Mouse (Mus musculus): ENCODE results near the gene Igfn1. TPM values are rescaled to one million over a fixed set of nuclear protein-coding genes. Genes with fewer than 3 reads are reported as not detected.

Igfn1 gene
- polyA plus RNA-seq, 1 experiment from 2014 or later = not detected

DNA sequence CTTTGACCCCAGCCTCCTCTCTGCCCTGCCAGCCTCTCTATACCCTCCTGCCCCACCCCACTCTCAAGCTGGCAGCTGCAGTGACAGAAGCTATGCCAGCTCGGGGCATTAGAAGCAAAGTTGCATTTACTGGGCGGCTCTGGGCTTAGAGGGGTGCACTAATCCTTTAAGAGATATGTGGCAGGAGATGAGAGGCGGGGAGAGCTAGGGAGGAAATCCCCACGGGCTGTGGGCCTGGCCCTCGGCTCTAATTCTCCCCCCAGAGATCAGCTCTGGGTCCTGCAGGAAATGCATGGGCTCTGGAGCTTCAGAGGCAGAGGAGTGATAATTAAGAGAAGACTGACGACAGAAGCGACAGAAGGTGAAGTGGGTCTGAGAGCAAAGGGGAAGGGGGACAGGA, 26.8 kb upstream of the Igfn1 start:
- H3K27ac ChIP-seq = no peak overlapping the region
- ATAC-seq = no peak
- H3K4me1 ChIP-seq (replicated peaks) = no peaks in the 10 kb centered on the region
- 53% methylated on average over 7 of the region's 7 CpGs for WGBS
- H3K27me3 ChIP-seq (replicated peaks) = no peaks in the 10 kb centered on the region
- no peak overlapping the region for H3K4me2 ChIP-seq (replicated peaks)
- H3K4me3 ChIP-seq (replicated peaks) = no peak overlapping the region
- H3K36me3 ChIP-seq = peaks cover 39% of the 10 kb centered on the region
- H3K9me3 ChIP-seq = no peaks in the 10 kb centered on the region
- H3K9ac ChIP-seq = no peak overlapping the region

DNA sequence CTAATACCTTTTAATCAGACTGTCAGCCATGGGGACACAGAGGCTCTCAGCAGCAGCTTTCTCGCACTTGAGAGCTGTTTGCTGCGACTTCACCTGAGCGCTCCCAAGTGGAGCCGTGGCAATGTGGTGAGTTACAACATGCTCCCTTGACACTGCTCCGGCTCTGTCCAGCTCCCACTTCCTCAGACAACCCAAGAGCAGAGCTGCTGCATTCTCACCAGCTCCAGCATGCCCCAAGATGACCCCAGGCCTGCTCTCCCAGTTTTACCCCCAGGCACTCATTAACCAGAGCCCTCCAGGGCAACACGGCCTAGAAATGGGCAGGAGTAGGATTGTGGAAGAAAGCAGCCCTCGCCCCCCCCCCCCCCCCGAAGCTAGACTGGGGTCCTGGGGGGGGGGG, 25.6 kb upstream of the Igfn1 start:
- Histone ChIP-seq H3K27me3 (replicated peaks) (no peaks in the 10 kb centered on the region), H3K4me2 (replicated peaks) (no peak overlapping the region), H3K9me3 (no peaks in the 10 kb centered on the region), H3K36me3 (peaks cover 45% of the 10 kb centered on the region), H3K4me1 (replicated peaks) (no peaks in the 10 kb centered on the region), H3K4me3 (replicated peaks) (no peak overlapping the region), H3K27ac (no peak overlapping the region), H3K9ac (no peak overlapping the region)
- ATAC-seq = no peak
- 75% methylated on average over 8 of the region's 8 CpGs for WGBS

DNA sequence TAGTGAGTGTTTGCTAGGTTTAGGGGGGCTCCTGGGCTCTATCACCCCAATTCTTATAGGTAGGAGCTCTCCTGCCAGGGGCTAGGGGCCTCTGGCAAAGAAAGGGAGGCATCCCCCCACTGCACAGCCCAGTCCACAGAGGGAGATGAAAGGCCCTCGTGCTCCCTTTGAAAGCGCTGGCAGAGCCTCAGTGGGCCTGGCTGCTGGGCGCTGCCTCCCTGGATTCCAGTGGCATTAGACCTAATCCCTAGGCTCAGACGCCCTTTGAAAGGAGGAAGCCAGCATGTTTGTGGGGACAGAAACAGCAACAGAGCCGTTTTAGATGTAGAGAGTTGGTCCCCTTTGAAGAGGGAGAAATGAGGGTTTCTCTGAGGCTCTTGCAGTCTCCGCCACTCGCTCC, 24.1 kb upstream of the Igfn1 start:
- Histone ChIP-seq H3K4me3 (replicated peaks) (no peak overlapping the region), H3K4me2 (replicated peaks) (no peak overlapping the region), H3K36me3 (peaks cover 50% of the 10 kb centered on the region), H3K9me3 (no peaks in the 10 kb centered on the region), H3K4me1 (replicated peaks) (no peaks in the 10 kb centered on the region), H3K9ac (no peak overlapping the region), H3K27ac (no peak overlapping the region), H3K27me3 (replicated peaks) (no peaks in the 10 kb centered on the region)
- WGBS = 70% methylated on average over 7 of the region's 7 CpGs
- ATAC-seq = no peak

DNA sequence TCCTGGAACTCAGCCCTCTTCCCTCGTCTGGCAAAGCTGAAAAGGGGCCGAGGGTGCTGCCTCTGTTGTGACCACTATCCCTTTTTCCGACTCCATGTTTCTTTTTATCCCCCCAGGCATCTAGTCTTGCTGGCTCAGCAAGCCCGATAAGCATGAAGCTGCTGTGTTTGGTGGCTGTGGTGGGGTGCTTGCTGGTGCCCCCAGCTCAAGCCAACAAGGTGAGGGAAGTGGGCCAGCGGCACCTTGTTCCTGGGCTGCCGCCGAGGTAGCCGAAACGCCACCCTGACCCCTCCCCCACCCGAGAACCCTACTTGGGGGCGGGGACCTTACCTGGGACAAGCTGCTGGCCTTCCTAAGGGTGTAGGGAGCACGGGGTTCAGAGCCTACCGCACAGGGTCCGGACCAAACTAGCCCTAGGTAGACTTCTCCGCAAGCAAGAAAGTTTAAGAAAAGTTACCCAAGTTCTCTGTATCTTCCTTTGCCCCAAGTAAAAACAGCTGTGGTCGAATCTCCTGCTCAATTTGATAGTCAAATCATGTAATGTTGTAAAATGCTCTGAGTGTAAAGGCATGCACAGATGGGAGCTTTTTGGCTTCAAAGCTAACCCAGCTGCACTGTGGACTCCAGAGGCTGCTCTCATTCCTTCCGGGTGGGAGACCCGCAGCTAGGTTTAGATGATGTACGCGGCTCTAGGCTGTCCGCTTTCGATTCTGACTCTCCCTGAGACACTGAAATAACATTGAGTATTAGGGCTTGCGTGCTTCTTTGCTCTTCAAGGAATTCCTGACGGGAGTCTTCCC, 12.4 kb upstream of the Igfn1 start:
- H3K9ac ChIP-seq = peak overlapping the region; percentile 77
- ATAC-seq = peak; percentile 60
- peak overlapping the region; percentile 67 for H3K27ac ChIP-seq
- 0 out of 2 replicates have a peak, but pooled peaks cover 7% of the 10 kb centered on the region for H3K4me1 ChIP-seq (replicated peaks)
- H3K4me3 ChIP-seq (replicated peaks) = peak overlapping the region; percentile 83
- WGBS = 2% methylated on average over 24 of the region's 24 CpGs
- H3K9me3 ChIP-seq = no peaks in the 10 kb centered on the region
- H3K36me3 ChIP-seq = 0 out of 2 replicates have a peak, but pooled peaks cover 4% of the 10 kb centered on the region
- peak overlapping the region; percentile 92 for H3K4me2 ChIP-seq (replicated peaks)
- H3K27me3 ChIP-seq (replicated peaks) = no peaks in the 10 kb centered on the region

- peak overlapping the region; percentile 77 for H3K9ac ChIP-seq
- under 1% methylated on average over 22 of the region's 22 CpGs for WGBS
- no peaks in the 10 kb centered on the region for H3K36me3 ChIP-seq
- peak overlapping the region; percentile 67 for H3K27ac ChIP-seq
- no peaks in the 10 kb centered on the region for H3K9me3 ChIP-seq
- H3K4me3 ChIP-seq (replicated peaks) = peak overlapping the region; percentile 83
- no peaks in the 10 kb centered on the region for H3K27me3 ChIP-seq (replicated peaks)
- ATAC-seq = peak; percentile 98
- H3K4me2 ChIP-seq (replicated peaks) = peak overlapping the region; percentile 92
- H3K4me1 ChIP-seq (replicated peaks) = 0 out of 2 replicates have a peak, but pooled peaks cover 7% of the 10 kb centered on the region
Measured at GRCm38 (mm10) chr1:136017907-136018313, 11.8 kb upstream of the Igfn1 start.

DNA sequence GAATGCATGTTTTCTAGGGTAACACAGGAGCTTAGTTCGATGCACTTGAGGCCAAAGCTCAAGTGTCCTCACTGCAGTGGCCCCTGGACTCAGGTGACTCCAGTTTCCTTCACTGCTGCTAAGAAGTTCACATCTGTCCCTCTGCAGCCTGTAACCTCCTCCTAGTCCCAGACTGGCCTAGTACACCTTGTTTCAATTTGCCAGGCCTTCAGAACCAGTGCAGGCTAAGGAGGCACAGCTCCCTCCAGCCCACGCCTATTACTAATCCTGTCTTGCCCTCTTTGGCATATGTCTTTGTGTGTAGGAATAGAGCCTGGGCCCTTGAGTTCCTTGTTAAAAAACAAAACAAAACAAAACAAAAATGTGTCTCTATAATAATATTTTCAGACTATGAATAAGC, 11.2 kb upstream of the Igfn1 start:
- Histone ChIP-seq H3K4me1 (replicated peaks) (0 out of 2 replicates have a peak, but pooled peaks cover 7% of the 10 kb centered on the region), H3K27me3 (replicated peaks) (no peaks in the 10 kb centered on the region), H3K27ac (no peak overlapping the region), H3K9ac (no peak overlapping the region), H3K4me2 (replicated peaks) (peak overlapping the region; percentile 92), H3K9me3 (no peaks in the 10 kb centered on the region), H3K36me3 (no peaks in the 10 kb centered on the region), H3K4me3 (replicated peaks) (no peak overlapping the region)
- WGBS = 93% methylated on average over 2 of the region's 2 CpGs
- ATAC-seq = peak; percentile 31; the same call in 1 of the 2 replicates

GRCm38 (mm10) chr1:136014796-136015502, 8.8 kb upstream of the Igfn1 start:
- no peaks in the 10 kb centered on the region for H3K9me3 ChIP-seq
- no peak overlapping the region for H3K9ac ChIP-seq
- H3K27me3 ChIP-seq (replicated peaks) = no peaks in the 10 kb centered on the region
- no peak; the same call in 1 of the 2 replicates for ATAC-seq
- H3K4me1 ChIP-seq (replicated peaks) = 0 out of 2 replicates have a peak, but pooled peaks cover 7% of the 10 kb centered on the region
- 58% methylated on average over 2 of the region's 2 CpGs for WGBS
- H3K27ac ChIP-seq = no peak overlapping the region
- H3K4me3 ChIP-seq (replicated peaks) = no peak overlapping the region
- no peak overlapping the region for H3K4me2 ChIP-seq (replicated peaks)
- H3K36me3 ChIP-seq = no peaks in the 10 kb centered on the region

DNA sequence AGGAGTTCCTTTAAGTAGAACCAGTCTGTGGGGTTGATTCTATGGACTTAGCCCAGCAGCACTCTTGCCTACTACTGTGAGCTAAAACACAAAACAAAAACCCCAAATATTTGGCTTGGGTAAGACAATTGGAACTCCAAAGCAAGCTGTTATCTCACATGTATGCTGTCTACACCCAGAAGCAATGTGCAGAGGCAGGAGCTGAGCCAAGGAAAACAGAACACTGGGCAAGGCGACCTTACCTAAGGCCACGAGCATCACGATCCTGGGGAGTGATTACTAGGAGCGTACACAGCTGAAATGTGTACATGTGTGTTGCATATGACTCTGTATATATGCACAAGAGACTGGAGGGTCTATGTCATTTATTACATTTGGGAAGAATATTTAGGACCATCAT, 7.4 kb upstream of the Igfn1 start:
- no peak for ATAC-seq
- no peak overlapping the region for H3K4me3 ChIP-seq (replicated peaks)
- H3K9me3 ChIP-seq = no peaks in the 10 kb centered on the region
- H3K4me2 ChIP-seq (replicated peaks) = no peak overlapping the region
- no peak overlapping the region for H3K27ac ChIP-seq
- H3K9ac ChIP-seq = no peak overlapping the region
- WGBS = 83% methylated on average over 4 of the region's 4 CpGs
- no peaks in the 10 kb centered on the region for H3K27me3 ChIP-seq (replicated peaks)
- H3K36me3 ChIP-seq = no peaks in the 10 kb centered on the region
- 0 out of 2 replicates have a peak, but pooled peaks cover 3% of the 10 kb centered on the region for H3K4me1 ChIP-seq (replicated peaks)

DNA sequence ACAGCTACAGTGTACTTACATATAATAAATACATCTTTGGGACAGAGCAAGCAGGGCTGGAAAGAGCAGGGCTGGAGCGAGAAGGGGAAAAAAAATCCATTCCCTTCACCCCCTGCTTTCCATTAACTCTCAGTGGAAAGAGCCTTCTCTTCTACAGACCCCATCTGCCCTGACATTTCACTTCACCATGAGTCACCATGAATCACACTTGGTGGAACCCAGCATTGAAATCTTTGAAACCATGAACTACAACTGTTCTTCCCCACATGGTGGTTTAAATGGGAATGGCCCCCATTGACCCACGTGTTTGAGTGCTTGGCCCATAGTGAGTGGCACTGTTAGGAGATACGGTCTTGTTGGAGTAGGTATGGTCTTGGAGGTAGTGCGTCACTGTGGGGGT, 4.1 kb upstream of the Igfn1 start:
- Histone ChIP-seq H3K27me3 (replicated peaks) (no peaks in the 10 kb centered on the region), H3K4me1 (replicated peaks) (no peaks in the 10 kb centered on the region), H3K4me2 (replicated peaks) (no peak overlapping the region), H3K9ac (no peak overlapping the region), H3K36me3 (no peaks in the 10 kb centered on the region), H3K9me3 (no peaks in the 10 kb centered on the region), H3K4me3 (replicated peaks) (no peak overlapping the region), H3K27ac (no peak overlapping the region)
- 92% methylated on average over 4 of the region's 4 CpGs for WGBS
- ATAC-seq = no peak

GRCm38 (mm10) chr1:136008159-136008533, 2.0 kb upstream of the Igfn1 start:
- Histone ChIP-seq H3K27me3 (replicated peaks) (no peaks in the 10 kb centered on the region), H3K4me1 (replicated peaks) (no peaks in the 10 kb centered on the region), H3K9me3 (no peaks in the 10 kb centered on the region), H3K36me3 (no peaks in the 10 kb centered on the region), H3K4me2 (replicated peaks) (peak overlapping the region; percentile 83), H3K9ac (no peak overlapping the region), H3K27ac (no peak overlapping the region), H3K4me3 (replicated peaks) (peak overlapping the region; percentile 47)
- WGBS = 14% methylated on average over 8 of the region's 8 CpGs
- ATAC-seq = peak; percentile 82

GRCm38 (mm10) chr1:136007211-136008158, 1.3 kb upstream of the Igfn1 start, which contains the start of gene Tmem9:
Gene Tmem9 (plus strand): TSS chr1:136008150.
- Histone ChIP-seq H3K36me3 (no peaks in the 10 kb centered on the region), H3K9me3 (no peaks in the 10 kb centered on the region), H3K9ac (peak within 1 kb of the TSS; percentile 31; the same call in 1 of the 2 replicates), H3K27ac (no peak within 1 kb of the TSS), H3K4me1 (replicated peaks) (no peaks in the 10 kb centered on the region), H3K4me3 (replicated peaks) (peak within 1 kb of the TSS; percentile 47), H3K27me3 (replicated peaks) (no peaks in the 10 kb centered on the region), H3K4me2 (replicated peaks) (peak within 1 kb of the TSS; percentile 83)
- ATAC-seq = peak; percentile 97
- WGBS = 4% methylated on average over 37 of the region's 37 CpGs

DNA sequence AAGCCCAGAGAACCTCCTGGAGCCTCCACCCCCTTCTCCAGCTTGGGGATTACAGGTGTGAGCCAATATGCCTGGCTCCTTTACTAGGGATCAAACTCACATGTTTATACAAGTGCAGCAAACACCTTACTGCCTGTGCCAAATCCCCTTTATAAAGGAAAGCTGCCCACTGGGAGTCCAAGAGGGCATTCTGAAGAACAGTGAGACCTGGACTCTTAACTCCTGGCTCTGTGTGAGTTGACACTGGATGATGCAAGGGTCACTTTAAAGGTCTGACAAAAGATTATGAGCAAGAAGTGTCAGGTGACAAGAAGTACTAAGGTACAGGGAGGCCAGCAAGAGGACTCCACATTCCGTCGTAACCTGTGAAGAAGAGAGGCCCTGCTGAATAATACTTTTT, 4.7 kb downstream of the Igfn1 start:
- Histone ChIP-seq H3K27me3 (replicated peaks) (no peaks in the 10 kb centered on the region), H3K4me1 (replicated peaks) (no peaks in the 10 kb centered on the region), H3K27ac (no peak overlapping the region), H3K9me3 (no peaks in the 10 kb centered on the region), H3K36me3 (no peaks in the 10 kb centered on the region), H3K9ac (no peak overlapping the region), H3K4me3 (replicated peaks) (no peak overlapping the region), H3K4me2 (replicated peaks) (no peak overlapping the region)
- ATAC-seq = peak; percentile 73
- WGBS = 81% methylated on average over 2 of the region's 2 CpGs

All from intestine, embryonic 15.5 days (tissue).